Mouse (Mus musculus): ENCODE results near the gene Defb38. TPM values are rescaled to one million over a fixed set of nuclear protein-coding genes. Genes with fewer than 3 reads are reported as not detected.

Gene Defb38
- polyA plus RNA-seq (2012; fragmentation: generic; extraction: Trizol) = not detected
- long read RNA-seq, experiment 1 = 0 reads
- long read RNA-seq, experiment 2 = 0 reads

DNA sequence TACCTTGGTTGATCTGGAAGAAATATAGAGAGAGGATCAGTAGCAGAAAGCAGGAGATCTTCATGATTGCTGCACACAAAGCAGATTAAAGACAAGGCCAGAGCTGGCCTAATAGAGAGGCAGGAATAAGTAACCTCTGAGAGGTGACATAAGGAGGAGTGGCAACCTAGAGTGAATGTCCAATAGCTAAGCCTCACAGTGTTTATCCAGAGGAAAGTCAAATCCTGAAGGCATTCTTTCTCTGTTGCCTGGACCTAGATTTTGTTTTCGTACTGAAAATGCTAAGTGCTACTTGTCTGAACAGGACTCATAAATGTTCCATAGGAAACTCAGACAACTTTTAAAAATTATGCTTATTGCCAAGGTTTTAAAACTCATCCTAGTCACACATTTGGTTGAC, at the start of gene Defb38:
Gene Defb38 (minus strand): TSS at position 101 of the 400 bp plus-strand sequence.
- Histone ChIP-seq H3K4me3 (ENCODE audit: insufficient read depth, poor library complexity, severe bottlenecking) (no peak within 1 kb of the TSS), H3K36me3 (ENCODE audit: control insufficient read depth, insufficient read depth) (no peaks in the 10 kb centered on the region), H3K79me2 (ENCODE audit: control insufficient read depth, insufficient read depth) (no peaks in the 10 kb centered on the region), H3ac (ENCODE audit: control insufficient read depth, insufficient read length, low read depth) (no peak within 1 kb of the TSS), H3K27me3 (ENCODE audit: control insufficient read depth, insufficient read depth, insufficient read length) (no peaks in the 10 kb centered on the region), H3K79me3 (ENCODE audit: low read depth) (no peaks in the 10 kb centered on the region)
- no peak for TF ChIP-seq CTCF (IDR thresholded peaks at IDR 0.05; ENCODE audit: control insufficient read depth, insufficient read depth, insufficient read length)
- TF ChIP-seq MYOG (IDR thresholded peaks at IDR 0.05; ENCODE audit: control insufficient read depth, extremely low read depth, insufficient read length) = no peak
- no peak for TF ChIP-seq MYOD1 (IDR thresholded peaks at IDR 0.05; ENCODE audit: control insufficient read depth, insufficient read length, low read depth)
- no peak for TF ChIP-seq MAX (IDR thresholded peaks at IDR 0.05)
- TF ChIP-seq CEBPB (IDR thresholded peaks at IDR 0.05; ENCODE audit: low read depth) = no peak
- no peak for TF ChIP-seq FOSL1 (IDR thresholded peaks at IDR 0.05; ENCODE audit: insufficient read depth, low read length, poor library complexity, severe bottlenecking)
- TF ChIP-seq USF1 (IDR thresholded peaks at IDR 0.05; ENCODE audit: low read depth) = no peak

DNA sequence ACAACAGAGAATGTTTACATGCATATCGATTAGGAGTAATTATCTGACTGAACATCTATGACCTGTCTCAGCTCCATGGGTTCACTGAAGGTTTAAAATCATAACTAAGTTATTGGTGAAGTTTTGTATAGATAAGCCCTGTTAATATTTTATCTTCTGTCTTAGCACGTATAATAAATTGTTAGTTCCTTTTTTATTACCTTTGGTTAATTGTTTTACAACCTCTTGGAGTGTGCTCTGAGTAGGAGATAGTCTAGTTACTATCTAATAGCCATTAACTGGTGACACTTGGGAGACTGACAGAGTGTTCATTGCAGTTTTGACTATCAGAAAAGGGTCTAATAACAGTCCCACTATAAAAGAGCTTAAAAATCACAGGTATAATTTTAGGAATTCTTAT, 39.6 kb upstream of the Defb38 start:
- Histone ChIP-seq H3K4me3 (ENCODE audit: insufficient read depth, poor library complexity, severe bottlenecking) (no peak overlapping the region), H3K79me2 (ENCODE audit: control insufficient read depth, insufficient read depth) (no peaks in the 10 kb centered on the region), H3ac (ENCODE audit: control insufficient read depth, insufficient read length, low read depth) (no peak overlapping the region), H3K27me3 (ENCODE audit: control insufficient read depth, insufficient read depth, insufficient read length) (no peaks in the 10 kb centered on the region), H3K79me3 (ENCODE audit: low read depth) (no peaks in the 10 kb centered on the region), H3K36me3 (ENCODE audit: control insufficient read depth, insufficient read depth) (no peaks in the 10 kb centered on the region)
- TF ChIP-seq MYOD1 (IDR thresholded peaks at IDR 0.05; ENCODE audit: control insufficient read depth, insufficient read length, low read depth) (no peak), CEBPB (IDR thresholded peaks at IDR 0.05; ENCODE audit: low read depth) (no peak), USF1 (IDR thresholded peaks at IDR 0.05; ENCODE audit: low read depth) (no peak), CTCF (IDR thresholded peaks at IDR 0.05; ENCODE audit: control insufficient read depth, insufficient read depth, insufficient read length) (no peak), FOSL1 (IDR thresholded peaks at IDR 0.05; ENCODE audit: insufficient read depth, low read length, poor library complexity, severe bottlenecking) (no peak), MAX (IDR thresholded peaks at IDR 0.05) (no peak), MYOG (IDR thresholded peaks at IDR 0.05; ENCODE audit: control insufficient read depth, extremely low read depth, insufficient read length) (no peak)

DNA sequence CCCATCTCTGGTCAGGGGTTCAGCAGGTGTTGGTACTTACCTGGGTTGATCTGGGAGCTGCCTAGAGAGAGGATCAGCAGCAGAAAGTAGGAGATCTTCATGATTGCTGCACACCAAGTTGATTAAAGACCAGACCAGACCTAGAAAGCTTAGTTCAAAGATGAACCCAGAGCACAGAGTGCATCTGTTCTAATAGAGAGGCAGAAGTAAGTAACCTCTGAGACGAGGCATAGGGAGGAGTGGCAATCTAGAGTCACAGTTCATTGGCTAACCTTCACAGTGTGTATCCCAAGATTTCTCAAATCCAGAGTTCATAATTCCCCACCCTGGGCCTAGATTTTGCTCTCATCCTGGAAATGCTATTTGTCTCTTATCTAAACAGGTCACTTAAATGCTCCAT, 38.3 kb upstream of the Defb38 start, which contains the start of gene Defb39:
Gene Defb39 (minus strand): TSS at position 101 of the 400 bp plus-strand sequence.
- Histone ChIP-seq H3K27me3 (ENCODE audit: control insufficient read depth, insufficient read depth, insufficient read length) (no peaks in the 10 kb centered on the region), H3K36me3 (ENCODE audit: control insufficient read depth, insufficient read depth) (no peaks in the 10 kb centered on the region), H3ac (ENCODE audit: control insufficient read depth, insufficient read length, low read depth) (no peak within 1 kb of the TSS), H3K79me2 (ENCODE audit: control insufficient read depth, insufficient read depth) (no peaks in the 10 kb centered on the region), H3K4me3 (ENCODE audit: insufficient read depth, poor library complexity, severe bottlenecking) (no peak within 1 kb of the TSS), H3K79me3 (ENCODE audit: low read depth) (no peaks in the 10 kb centered on the region)
- TF ChIP-seq CTCF (IDR thresholded peaks at IDR 0.05; ENCODE audit: control insufficient read depth, insufficient read depth, insufficient read length) = no peak
- no peak for TF ChIP-seq MYOD1 (IDR thresholded peaks at IDR 0.05; ENCODE audit: control insufficient read depth, insufficient read length, low read depth)
- no peak for TF ChIP-seq MAX (IDR thresholded peaks at IDR 0.05)
- TF ChIP-seq MYOG (IDR thresholded peaks at IDR 0.05; ENCODE audit: control insufficient read depth, extremely low read depth, insufficient read length) = no peak
- TF ChIP-seq USF1 (IDR thresholded peaks at IDR 0.05; ENCODE audit: low read depth) = no peak
- no peak for TF ChIP-seq FOSL1 (IDR thresholded peaks at IDR 0.05; ENCODE audit: insufficient read depth, low read length, poor library complexity, severe bottlenecking)
- TF ChIP-seq CEBPB (IDR thresholded peaks at IDR 0.05; ENCODE audit: low read depth) = no peak

DNA sequence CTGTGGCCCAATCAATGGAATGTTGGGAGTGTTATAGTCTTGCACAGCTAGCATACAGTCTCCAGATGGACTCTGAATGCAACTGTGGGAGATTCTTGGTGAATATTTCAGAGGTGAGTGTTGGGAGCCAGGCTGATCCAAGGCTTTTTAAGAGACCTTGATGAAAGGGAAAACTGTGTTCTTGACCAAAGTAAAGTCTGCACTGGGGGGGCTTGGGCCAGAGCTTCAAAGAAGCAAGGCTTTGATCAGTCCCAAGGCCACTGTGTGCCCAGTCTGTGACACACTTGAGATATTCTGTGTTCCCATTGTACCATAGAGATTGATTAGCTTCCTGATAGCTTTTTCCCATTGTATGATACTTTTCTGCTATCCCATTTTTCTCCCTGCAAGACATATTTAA, 36.5 kb upstream of the Defb38 start:
- Histone ChIP-seq H3ac (ENCODE audit: control insufficient read depth, insufficient read length, low read depth) (no peak overlapping the region), H3K79me3 (ENCODE audit: low read depth) (no peaks in the 10 kb centered on the region), H3K4me3 (ENCODE audit: insufficient read depth, poor library complexity, severe bottlenecking) (no peak overlapping the region), H3K79me2 (ENCODE audit: control insufficient read depth, insufficient read depth) (no peaks in the 10 kb centered on the region), H3K36me3 (ENCODE audit: control insufficient read depth, insufficient read depth) (no peaks in the 10 kb centered on the region), H3K27me3 (ENCODE audit: control insufficient read depth, insufficient read depth, insufficient read length) (no peaks in the 10 kb centered on the region)
- no peak for TF ChIP-seq CTCF (IDR thresholded peaks at IDR 0.05; ENCODE audit: control insufficient read depth, insufficient read depth, insufficient read length)
- TF ChIP-seq FOSL1 (IDR thresholded peaks at IDR 0.05; ENCODE audit: insufficient read depth, low read length, poor library complexity, severe bottlenecking) = no peak
- no peak for TF ChIP-seq MYOG (IDR thresholded peaks at IDR 0.05; ENCODE audit: control insufficient read depth, extremely low read depth, insufficient read length)
- TF ChIP-seq CEBPB (IDR thresholded peaks at IDR 0.05; ENCODE audit: low read depth) = no peak
- TF ChIP-seq MYOD1 (IDR thresholded peaks at IDR 0.05; ENCODE audit: control insufficient read depth, insufficient read length, low read depth) = no peak
- TF ChIP-seq MAX (IDR thresholded peaks at IDR 0.05) = no peak
- no peak for TF ChIP-seq USF1 (IDR thresholded peaks at IDR 0.05; ENCODE audit: low read depth)

DNA sequence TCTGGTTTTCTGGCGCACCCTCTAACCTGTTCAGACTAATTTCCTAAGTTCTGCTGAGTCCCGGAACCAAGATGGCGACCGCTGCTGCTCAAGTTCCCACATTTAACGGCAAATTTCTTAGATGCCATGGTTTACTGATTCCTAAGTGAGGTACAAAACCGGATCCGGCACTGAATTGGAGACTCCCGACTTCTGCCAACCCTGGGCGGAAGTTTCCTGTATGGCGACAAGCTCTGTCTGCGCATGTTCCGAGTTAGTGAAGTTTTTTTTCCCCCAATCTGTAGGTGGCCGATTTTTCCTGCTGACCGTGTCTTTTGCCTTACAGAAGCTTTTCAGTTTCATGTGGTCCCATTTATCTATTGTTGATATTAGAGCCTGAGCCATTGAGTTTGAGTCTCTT, 18.9 kb upstream of the Defb38 start:
- no peak overlapping the region for H3K4me3 ChIP-seq (ENCODE audit: insufficient read depth, poor library complexity, severe bottlenecking)

More for the DNA sequence above, 18.9 kb upstream of the Defb38 start:
- no peak for TF ChIP-seq MAX (IDR thresholded peaks at IDR 0.05)
- no peak for TF ChIP-seq USF1 (IDR thresholded peaks at IDR 0.05; ENCODE audit: low read depth)
- no peak for TF ChIP-seq CEBPB (IDR thresholded peaks at IDR 0.05; ENCODE audit: low read depth)
- no peak for TF ChIP-seq MYOD1 (IDR thresholded peaks at IDR 0.05; ENCODE audit: control insufficient read depth, insufficient read length, low read depth)
- TF ChIP-seq CTCF (IDR thresholded peaks at IDR 0.05; ENCODE audit: control insufficient read depth, insufficient read depth, insufficient read length) = no peak
- TF ChIP-seq FOSL1 (IDR thresholded peaks at IDR 0.05; ENCODE audit: insufficient read depth, low read length, poor library complexity, severe bottlenecking) = no peak
- TF ChIP-seq MYOG (IDR thresholded peaks at IDR 0.05; ENCODE audit: control insufficient read depth, extremely low read depth, insufficient read length) = no peak
- Histone ChIP-seq H3K27me3 (ENCODE audit: control insufficient read depth, insufficient read depth, insufficient read length) (no peaks in the 10 kb centered on the region), H3K79me3 (ENCODE audit: low read depth) (no peaks in the 10 kb centered on the region), H3K79me2 (ENCODE audit: control insufficient read depth, insufficient read depth) (no peaks in the 10 kb centered on the region), H3ac (ENCODE audit: control insufficient read depth, insufficient read length, low read depth) (no peak overlapping the region), H3K36me3 (ENCODE audit: control insufficient read depth, insufficient read depth) (no peaks in the 10 kb centered on the region)

Other genes starting within 250 kb of the Defb38 start
- gene Defb40, start 48.3 kb downstream of the Defb38 start, polyA plus RNA-seq (2012; fragmentation: generic; extraction: Trizol) = not detected
- gene Defb37, start 35.5 kb downstream of the Defb38 start, polyA plus RNA-seq (2012; fragmentation: generic; extraction: Trizol) = not detected
- gene Defb39, start 38.2 kb upstream of the Defb38 start, polyA plus RNA-seq (2012; fragmentation: generic; extraction: Trizol) = not detected
- not detected for gene Defb12, start 88.3 kb upstream of the Defb38 start, polyA plus RNA-seq (2012; fragmentation: generic; extraction: Trizol)
- not detected for gene Defb34, start 97.2 kb upstream of the Defb38 start, polyA plus RNA-seq (2012; fragmentation: generic; extraction: Trizol)
- not detected for gene Gm45826, start 114.2 kb upstream of the Defb38 start, polyA plus RNA-seq (2012; fragmentation: generic; extraction: Trizol)
- gene Defb14, start 167.8 kb upstream of the Defb38 start, polyA plus RNA-seq (2012; fragmentation: generic; extraction: Trizol) = not detected
- gene Defb4, start 172.1 kb upstream of the Defb38 start, polyA plus RNA-seq (2012; fragmentation: generic; extraction: Trizol) = not detected
- gene Defb6, start 198.9 kb upstream of the Defb38 start, polyA plus RNA-seq (2012; fragmentation: generic; extraction: Trizol) = not detected
- gene Defb46, start 213.3 kb upstream of the Defb38 start, polyA plus RNA-seq (2012; fragmentation: generic; extraction: Trizol) = not detected
- not detected for gene Defb5, start 221.0 kb upstream of the Defb38 start, polyA plus RNA-seq (2012; fragmentation: generic; extraction: Trizol)